Mouse (Mus musculus): Measurements from ENCODE around the gene Tns4. TPM values are rescaled to one million over a fixed set of nuclear protein-coding genes. Genes with fewer than 3 reads are reported as not detected.

Tns4 gene
- polyA plus RNA-seq, 1 experiment from 2014 or later, result 0.17 TPM

- Histone ChIP-seq H3K9ac (no peak overlapping the region), H3K36me3 (no peaks in the 10 kb centered on the region), H3K27me3 (no peaks in the 10 kb centered on the region), H3K4me2 (no peak overlapping the region), H3K4me3 (no peak overlapping the region), H3K4me1 (replicated peaks) (no peaks in the 10 kb centered on the region), H3K27ac (no peak overlapping the region), H3K9me3 (no peaks in the 10 kb centered on the region)
- 78% methylated on average over 7 of the region's 7 CpGs for WGBS
- ATAC-seq (ENCODE audit: low FRiP score), result no peak
Observed at GRCm38 (mm10) chr11:99099516-99099915, 10.4 kb upstream of the Tns4 start.

GRCm38 (mm10) chr11:99098924-99099323 lies 9.8 kb upstream of the Tns4 start:
- 93% methylated on average over 9 of the region's 9 CpGs for WGBS
- no peaks in the 10 kb centered on the region for H3K4me1 ChIP-seq (replicated peaks)
- H3K9ac ChIP-seq, result no peak overlapping the region
- H3K4me2 ChIP-seq, result no peak overlapping the region
- H3K27me3 ChIP-seq, result no peaks in the 10 kb centered on the region
- no peak overlapping the region for H3K4me3 ChIP-seq
- H3K27ac ChIP-seq, result no peak overlapping the region
- H3K9me3 ChIP-seq, result no peaks in the 10 kb centered on the region
- no peak for ATAC-seq (ENCODE audit: low FRiP score)
- no peaks in the 10 kb centered on the region for H3K36me3 ChIP-seq

GRCm38 (mm10) chr11:99096996-99097774 lies 8.1 kb upstream of the Tns4 start:
- Histone ChIP-seq H3K9ac (no peak overlapping the region), H3K27ac (no peak overlapping the region), H3K4me1 (replicated peaks) (no peaks in the 10 kb centered on the region), H3K27me3 (no peaks in the 10 kb centered on the region), H3K4me2 (no peak overlapping the region), H3K36me3 (no peaks in the 10 kb centered on the region), H3K9me3 (no peaks in the 10 kb centered on the region), H3K4me3 (no peak overlapping the region)
- ATAC-seq (ENCODE audit: low FRiP score), result no peak
- WGBS, result 74% methylated on average over 8 of the region's 8 CpGs

- H3K27ac ChIP-seq, result no peak overlapping the region
- WGBS, result 83% methylated on average over 4 of the region's 4 CpGs
- no peak for ATAC-seq (ENCODE audit: low FRiP score)
- no peaks in the 10 kb centered on the region for H3K27me3 ChIP-seq
- H3K9ac ChIP-seq, result no peak overlapping the region
- no peaks in the 10 kb centered on the region for H3K36me3 ChIP-seq
- no peak overlapping the region for H3K4me3 ChIP-seq
- no peaks in the 10 kb centered on the region for H3K9me3 ChIP-seq
- no peak overlapping the region for H3K4me2 ChIP-seq
- H3K4me1 ChIP-seq (replicated peaks), result no peaks in the 10 kb centered on the region
Observed at GRCm38 (mm10) chr11:99096417-99096816, 7.3 kb upstream of the Tns4 start.

GRCm38 (mm10) chr11:99095759-99096158 lies 6.7 kb upstream of the Tns4 start:
- H3K36me3 ChIP-seq, result no peaks in the 10 kb centered on the region
- no peak overlapping the region for H3K4me2 ChIP-seq
- no peaks in the 10 kb centered on the region for H3K4me1 ChIP-seq (replicated peaks)
- no peak overlapping the region for H3K27ac ChIP-seq
- 81% methylated on average over 4 of the region's 4 CpGs for WGBS
- no peaks in the 10 kb centered on the region for H3K9me3 ChIP-seq
- no peaks in the 10 kb centered on the region for H3K27me3 ChIP-seq
- H3K4me3 ChIP-seq, result no peak overlapping the region
- no peak for ATAC-seq (ENCODE audit: low FRiP score)
- no peak overlapping the region for H3K9ac ChIP-seq

- H3K9me3 ChIP-seq, result no peaks in the 10 kb centered on the region
- no peak for ATAC-seq (ENCODE audit: low FRiP score)
- no peak overlapping the region for H3K27ac ChIP-seq
- H3K4me3 ChIP-seq, result no peak overlapping the region
- no peaks in the 10 kb centered on the region for H3K27me3 ChIP-seq
- no peaks in the 10 kb centered on the region for H3K4me1 ChIP-seq (replicated peaks)
- no peak overlapping the region for H3K4me2 ChIP-seq
- no peak overlapping the region for H3K9ac ChIP-seq
- H3K36me3 ChIP-seq, result no peaks in the 10 kb centered on the region
- WGBS, result 61% methylated on average over 2 of the region's 2 CpGs
Observed at GRCm38 (mm10) chr11:99094911-99095676, 6.0 kb upstream of the Tns4 start.

GRCm38 (mm10) chr11:99093740-99094139 lies 4.6 kb upstream of the Tns4 start:
- Histone ChIP-seq H3K27ac (no peak overlapping the region), H3K9me3 (no peaks in the 10 kb centered on the region), H3K4me1 (replicated peaks) (no peaks in the 10 kb centered on the region), H3K4me3 (no peak overlapping the region), H3K9ac (no peak overlapping the region), H3K36me3 (no peaks in the 10 kb centered on the region), H3K27me3 (no peaks in the 10 kb centered on the region), H3K4me2 (no peak overlapping the region)
- 83% methylated on average over 7 of the region's 7 CpGs for WGBS
- ATAC-seq (ENCODE audit: low FRiP score), result no peak

GRCm38 (mm10) chr11:99091666-99092065 lies 2.6 kb upstream of the Tns4 start:
- H3K36me3 ChIP-seq, result no peaks in the 10 kb centered on the region
- H3K4me1 ChIP-seq (replicated peaks), result no peaks in the 10 kb centered on the region
- H3K4me2 ChIP-seq, result no peak overlapping the region
- H3K9me3 ChIP-seq, result no peaks in the 10 kb centered on the region
- 66% methylated on average over 2 of the region's 2 CpGs for WGBS
- no peak overlapping the region for H3K4me3 ChIP-seq
- H3K9ac ChIP-seq, result no peak overlapping the region
- H3K27ac ChIP-seq, result no peak overlapping the region
- no peak for ATAC-seq (ENCODE audit: low FRiP score)
- H3K27me3 ChIP-seq, result no peaks in the 10 kb centered on the region

- no peaks in the 10 kb centered on the region for H3K27me3 ChIP-seq
- H3K4me3 ChIP-seq, result no peak overlapping the region
- no peak overlapping the region for H3K9ac ChIP-seq
- no peaks in the 10 kb centered on the region for H3K36me3 ChIP-seq
- no peaks in the 10 kb centered on the region for H3K9me3 ChIP-seq
- no peak overlapping the region for H3K27ac ChIP-seq
- H3K4me2 ChIP-seq, result no peak overlapping the region
- H3K4me1 ChIP-seq (replicated peaks), result no peaks in the 10 kb centered on the region
- 89% methylated on average over 8 of the region's 8 CpGs for WGBS
- no peak for ATAC-seq (ENCODE audit: low FRiP score)
Observed at GRCm38 (mm10) chr11:99090391-99090790, 1.3 kb upstream of the Tns4 start.

GRCm38 (mm10) chr11:99088486-99088885 lies 620 bp downstream of the Tns4 start:
- no peak for ATAC-seq (ENCODE audit: low FRiP score)

GRCm38 (mm10) chr11:99084366-99084765 lies 4.7 kb downstream of the Tns4 start:
- 0 out of 2 replicates have a peak, but pooled peaks cover 2% of the 10 kb centered on the region for H3K4me1 ChIP-seq (replicated peaks)
- ATAC-seq (ENCODE audit: low FRiP score), result no peak
- no peak overlapping the region for H3K4me2 ChIP-seq
- no peaks in the 10 kb centered on the region for H3K27me3 ChIP-seq
- no peak overlapping the region for H3K9ac ChIP-seq
- 83% methylated on average over 9 of the region's 9 CpGs for WGBS
- H3K4me3 ChIP-seq, result no peak overlapping the region
- H3K36me3 ChIP-seq, result no peaks in the 10 kb centered on the region
- no peak overlapping the region for H3K27ac ChIP-seq
- no peaks in the 10 kb centered on the region for H3K9me3 ChIP-seq

More at GRCm38 (mm10) chr11:99088486-99088885, 620 bp downstream of the Tns4 start:
- 74% methylated on average over 2 of the region's 2 CpGs for WGBS
- Histone ChIP-seq H3K4me3 (no peak overlapping the region), H3K27ac (no peak overlapping the region), H3K9ac (no peak overlapping the region), H3K36me3 (no peaks in the 10 kb centered on the region), H3K4me2 (no peak overlapping the region), H3K9me3 (no peaks in the 10 kb centered on the region), H3K27me3 (no peaks in the 10 kb centered on the region), H3K4me1 (replicated peaks) (no peaks in the 10 kb centered on the region)

GRCm38 (mm10) chr11:99083516-99083915 lies 5.6 kb downstream of the Tns4 start:
- Histone ChIP-seq H3K4me2 (no peak overlapping the region), H3K36me3 (no peaks in the 10 kb centered on the region), H3K27me3 (no peaks in the 10 kb centered on the region), H3K9ac (no peak overlapping the region), H3K27ac (no peak overlapping the region), H3K4me3 (no peak overlapping the region), H3K4me1 (replicated peaks) (0 out of 2 replicates have a peak, but pooled peaks cover 2% of the 10 kb centered on the region), H3K9me3 (no peaks in the 10 kb centered on the region)
- 90% methylated on average over 8 of the region's 8 CpGs for WGBS
- no peak for ATAC-seq (ENCODE audit: low FRiP score)

Measured in hindbrain, embryonic 13.5 days (tissue).